Mouse (Mus musculus) WW6 (cell line): ENCODE measurements at regions not wholly inside any gene's neighbourhood (a gene's known extent, or its start where the extent isn't known, plus 50 kb on each side); places are given as distances from the start of the nearest gene placed in this dataset.

Source experiments
- DNase-seq: peaks from one replicate; pipeline ENCODE4 v3.0.0-alpha.2; 2013; ENCODE audit warnings: low read depth, low spot score

DNA sequence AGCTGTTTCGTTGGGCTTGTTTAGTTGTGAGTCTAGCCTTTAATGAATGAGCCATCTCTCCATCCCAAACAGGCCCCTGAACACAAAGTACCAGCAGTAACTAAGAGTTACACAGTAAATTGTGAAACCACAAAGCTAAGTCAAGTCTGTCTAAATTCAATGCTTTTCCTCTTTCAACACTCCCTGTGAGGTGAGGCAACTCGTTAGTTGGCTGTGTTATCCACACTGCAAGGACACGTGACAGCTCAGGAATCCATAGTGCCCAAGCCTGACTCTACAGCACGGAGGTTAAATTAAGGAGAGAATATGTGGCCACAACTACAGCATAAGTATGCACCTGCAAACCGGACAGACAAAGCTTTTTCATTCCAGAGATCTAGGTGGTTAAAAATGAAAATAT is 54.9 kb upstream of the Gm45716 start:
- no peak for DNase-seq

DNA sequence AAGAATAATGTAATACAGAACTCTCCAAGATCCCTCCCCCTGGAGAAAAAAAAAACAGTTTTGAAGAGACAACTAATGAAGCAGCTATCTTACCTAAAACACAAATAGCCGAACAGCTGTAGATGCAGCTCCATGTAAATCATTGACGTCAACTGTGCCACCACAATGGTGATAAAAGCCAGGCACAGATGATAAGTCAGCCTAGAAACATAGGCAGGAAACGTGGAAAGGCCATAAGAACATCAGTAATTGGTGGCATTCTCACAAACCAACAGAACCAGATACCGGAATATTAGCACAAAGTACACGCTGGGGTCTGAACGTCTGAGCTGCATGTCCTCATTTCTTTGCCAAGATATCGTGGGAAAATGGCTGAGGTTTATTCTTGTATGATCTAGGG is 51.2 kb upstream of the Gm45716 start:
- no peak for DNase-seq
